Mouse (Mus musculus) c-Kit-positive CD71-positive TER-119-positive erythroid progenitor cells, embryonic 14.5 days (primary cell): ENCODE measurements at regions not wholly inside any gene's neighbourhood (a gene's known extent, or its start where the extent isn't known, plus 50 kb on each side); places are given as distances from the start of the nearest gene placed in this dataset.

Experiments used
- DNase-seq: peaks from one replicate; pipeline ENCODE4 v3.0.0-alpha.2; 2013; ENCODE audit warnings: low spot score

DNA sequence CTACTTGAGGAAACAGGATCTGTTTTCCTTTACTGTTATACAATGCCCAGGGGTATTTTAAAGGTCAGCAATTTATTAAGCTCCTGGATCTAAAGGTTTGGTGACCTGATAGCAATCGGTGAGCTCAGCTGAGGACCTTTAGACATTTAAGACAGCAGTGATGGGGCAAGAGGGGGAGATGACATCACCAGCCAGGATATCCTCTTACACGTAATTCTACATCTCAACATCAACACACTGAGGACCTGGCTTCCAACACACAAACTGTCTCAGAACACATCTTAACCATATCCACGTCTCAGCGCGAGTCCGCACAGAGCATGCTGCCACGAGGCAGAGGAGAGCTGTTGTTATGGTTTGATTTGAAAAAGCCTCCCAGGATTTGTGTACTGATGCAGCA, 69.2 kb downstream of the Nhlrc3 start:
- no peak for DNase-seq

DNA sequence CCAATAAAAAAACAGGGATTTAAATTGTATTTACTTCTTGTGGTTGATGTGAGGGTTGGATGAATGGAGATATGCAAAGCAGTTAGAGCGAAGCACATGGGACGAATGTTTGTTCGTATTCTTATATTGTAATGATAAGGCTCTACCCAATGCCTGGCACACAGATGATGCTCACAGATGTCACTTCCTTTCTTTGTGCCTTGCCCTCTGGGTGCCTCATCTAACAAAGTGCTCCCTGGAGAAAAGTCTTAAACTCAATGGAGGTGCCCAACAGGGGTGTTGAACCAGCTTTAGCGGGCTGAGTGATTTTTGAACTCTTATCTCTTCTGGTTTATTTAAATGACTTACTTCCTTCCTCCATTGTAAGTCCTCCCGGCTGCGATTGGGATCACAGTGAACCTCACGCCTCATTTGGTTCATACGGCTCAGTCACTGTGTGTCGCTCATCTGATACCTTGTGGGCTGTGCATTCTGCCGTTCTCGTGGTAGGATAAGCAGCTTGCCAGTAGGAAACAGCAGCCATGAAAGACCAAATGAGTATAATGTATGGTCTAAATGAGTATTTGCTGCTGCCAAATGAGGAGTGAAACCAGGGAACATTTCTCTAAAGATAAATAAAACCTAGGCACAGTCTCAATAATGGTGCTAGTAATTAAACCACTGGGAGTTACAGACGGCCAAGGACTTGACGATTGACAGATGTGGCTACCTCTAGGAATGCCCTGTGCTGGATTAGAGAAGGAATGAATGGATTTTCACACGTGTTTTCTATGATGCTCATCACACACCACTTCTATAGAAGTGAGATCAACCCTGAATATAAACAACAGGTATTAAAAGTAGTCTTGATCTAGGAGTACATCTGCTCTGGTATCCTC, 81.2 kb downstream of the Nhlrc3 start:
- no peak for DNase-seq

DNA sequence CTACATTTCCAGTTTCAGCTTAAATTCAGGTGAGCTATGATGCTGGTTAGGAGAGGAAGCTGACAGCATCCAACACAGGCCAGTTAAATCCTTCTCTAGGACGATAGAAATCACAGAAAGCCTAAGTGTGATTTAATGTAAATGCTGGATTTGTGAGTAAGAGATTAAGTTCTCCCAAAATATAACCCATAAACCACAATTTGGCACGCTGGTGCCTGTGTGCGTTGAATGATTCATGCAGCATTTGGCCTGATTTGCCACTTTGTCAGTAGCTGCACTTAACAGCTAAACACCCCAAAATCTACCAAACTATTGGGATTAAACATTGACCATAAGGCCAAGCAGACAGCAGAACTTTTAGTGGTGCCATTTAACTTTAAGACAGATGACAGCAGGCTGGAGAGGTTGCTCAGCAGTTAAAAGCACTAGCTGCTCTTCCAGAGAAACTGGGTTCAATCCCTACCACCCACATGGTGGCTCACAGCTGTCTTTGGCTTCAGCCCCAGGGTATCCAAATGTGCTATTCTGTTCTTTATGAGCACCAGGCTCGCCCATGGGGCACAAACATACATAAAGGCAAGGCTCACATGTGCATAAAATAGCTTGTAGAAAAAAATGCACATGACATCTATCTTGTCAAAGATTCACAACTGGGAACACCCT, 83.5 kb downstream of the Nhlrc3 start:
- no peak for DNase-seq

DNA sequence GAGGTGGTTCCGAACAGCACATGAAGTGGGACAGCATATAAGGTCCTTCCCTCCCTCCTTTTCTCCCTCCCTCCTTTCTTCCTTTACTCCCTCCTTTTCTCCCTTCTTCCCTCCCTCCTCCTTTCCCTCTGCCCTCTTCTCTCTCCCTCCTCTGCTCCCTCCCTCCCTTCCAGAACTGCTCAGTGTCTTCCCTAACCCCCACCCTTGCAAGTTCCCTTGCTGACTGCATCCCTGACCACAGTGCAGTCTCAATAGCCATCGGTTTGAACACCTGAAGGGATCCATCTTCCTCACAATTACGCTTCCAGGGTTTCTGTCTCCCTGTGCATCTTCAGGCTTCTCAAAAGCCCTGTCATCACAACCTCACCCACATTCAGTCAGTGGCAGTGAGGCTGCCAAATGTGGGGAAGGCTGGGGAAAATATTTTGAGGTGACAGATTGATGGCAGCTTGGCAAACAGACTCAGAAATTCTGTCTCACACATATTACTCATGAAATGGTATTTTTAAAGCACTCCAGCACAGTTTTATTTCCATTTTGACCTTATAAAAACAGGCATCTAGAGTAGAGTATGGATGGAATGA, 86.2 kb downstream of the Nhlrc3 start:
- no peak for DNase-seq

DNA sequence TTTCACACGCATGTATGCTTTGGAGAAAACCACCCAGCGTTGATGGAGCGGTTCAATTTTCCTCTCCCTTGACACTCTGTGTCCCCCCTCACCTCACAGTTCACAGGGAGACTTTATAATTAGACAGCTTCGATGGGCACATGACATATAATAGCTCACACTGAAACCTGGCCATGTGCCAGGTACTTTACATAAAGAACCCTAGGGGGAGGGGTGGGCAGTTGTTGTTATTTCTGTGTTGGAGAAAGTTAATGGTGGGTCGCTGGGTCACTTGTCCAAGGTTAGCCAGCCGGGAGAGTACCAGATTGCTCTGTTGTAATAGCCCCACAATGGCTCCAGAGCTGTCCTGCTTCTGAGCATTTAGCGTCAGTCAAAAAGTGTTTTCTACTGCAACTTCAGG, 90.2 kb downstream of the Nhlrc3 start:
- DNase-seq: no peak

DNA sequence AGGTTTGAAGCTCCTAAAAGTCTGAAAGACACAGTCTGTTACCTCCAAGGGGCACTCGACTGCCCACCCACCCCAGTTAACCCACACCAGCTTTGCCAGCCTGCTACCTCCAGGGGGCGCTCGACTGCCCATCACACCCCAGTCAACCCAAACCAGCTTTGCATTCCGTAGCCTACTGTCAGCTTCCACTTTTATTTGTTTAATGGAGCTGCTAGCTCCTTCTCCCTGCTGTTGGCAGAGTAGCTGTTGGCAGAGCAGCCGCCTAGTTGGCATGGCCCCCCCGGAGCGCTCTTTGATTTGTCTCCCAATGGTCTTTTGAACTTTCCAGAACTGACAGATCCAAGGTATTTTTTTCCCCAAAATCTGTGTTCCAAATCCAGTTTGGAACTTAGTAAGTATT, 91.2 kb downstream of the Nhlrc3 start:
- peak; percentile 0 for DNase-seq

DNA sequence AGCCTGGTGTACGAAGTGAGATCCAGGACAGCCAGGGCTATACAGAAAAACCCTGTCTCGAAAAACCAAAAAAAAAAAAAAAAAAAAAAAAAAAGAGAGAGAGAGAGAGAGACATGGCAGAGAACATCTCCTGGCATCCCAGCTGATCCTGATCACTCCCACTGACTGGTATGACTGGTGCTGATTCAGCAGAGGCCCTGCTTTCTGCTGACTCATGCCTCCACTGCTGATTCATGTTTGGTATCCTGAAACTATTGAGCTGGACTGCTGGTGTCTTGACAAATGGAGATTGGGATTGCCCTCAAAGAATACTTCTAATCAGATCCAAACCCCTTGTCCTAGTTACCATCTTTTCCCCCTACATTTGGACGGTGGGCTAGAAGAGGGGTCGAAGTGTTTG, 101.9 kb downstream of the Nhlrc3 start:
- DNase-seq: peak; percentile 8

DNA sequence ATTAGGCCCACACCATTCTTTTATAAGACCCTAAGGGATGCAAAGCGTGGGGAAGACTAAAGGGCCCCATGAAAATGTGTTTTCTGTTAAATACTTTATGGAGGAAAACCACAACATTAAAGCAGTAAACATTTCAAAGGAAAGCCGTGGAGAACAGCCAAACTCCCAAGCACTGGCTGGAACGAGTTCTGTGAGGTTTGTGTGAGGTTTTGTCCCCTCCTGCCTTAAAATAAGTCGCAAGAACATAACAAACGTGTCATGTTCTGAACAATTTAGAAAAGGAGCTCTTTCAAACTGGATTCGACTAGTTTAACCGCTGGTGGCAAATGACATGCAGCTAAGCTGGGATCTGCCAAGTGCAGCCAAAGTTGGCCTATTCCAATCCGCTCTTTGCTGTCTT, 109.4 kb downstream of the Nhlrc3 start:
- no peak for DNase-seq

DNA sequence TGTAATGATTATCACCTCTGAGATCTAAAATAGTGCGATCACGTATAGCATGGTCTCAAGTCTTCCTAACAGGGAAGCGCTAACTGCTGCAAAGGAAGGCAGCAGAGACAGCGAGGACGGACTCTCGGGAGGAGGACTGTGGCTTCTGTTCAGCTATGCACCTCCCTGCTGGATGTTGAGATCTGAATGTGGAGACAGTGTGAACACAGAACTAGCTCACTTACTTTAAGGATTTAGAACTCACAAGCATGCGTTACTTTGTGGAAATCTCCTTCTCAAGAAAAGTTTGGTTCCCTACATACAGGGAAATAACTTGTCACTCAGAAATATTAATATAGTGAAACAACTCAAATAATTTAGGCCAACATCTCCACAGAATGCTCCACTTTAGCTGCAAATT, 109.8 kb downstream of the Nhlrc3 start:
- DNase-seq: no peak

DNA sequence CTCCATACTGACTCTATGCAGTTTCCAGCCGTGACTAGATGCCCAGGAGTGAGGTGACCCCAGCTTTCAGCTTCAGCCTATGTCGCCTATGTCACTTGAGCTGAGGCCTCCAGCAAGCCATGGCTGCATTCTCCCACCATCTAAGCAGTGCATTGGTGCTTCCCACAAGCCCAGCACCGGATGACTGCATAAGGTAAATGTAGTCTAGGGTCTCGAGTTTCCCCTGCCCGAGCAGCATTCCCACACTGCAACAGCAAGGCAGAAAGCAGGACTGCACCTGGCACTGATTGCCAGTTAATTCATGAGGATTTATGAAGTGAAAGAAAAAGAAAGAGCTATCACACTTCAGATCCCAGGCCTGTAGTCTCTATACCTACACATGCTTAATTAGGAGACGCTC, 119.5 kb downstream of the Nhlrc3 start:
- DNase-seq: no peak

DNA sequence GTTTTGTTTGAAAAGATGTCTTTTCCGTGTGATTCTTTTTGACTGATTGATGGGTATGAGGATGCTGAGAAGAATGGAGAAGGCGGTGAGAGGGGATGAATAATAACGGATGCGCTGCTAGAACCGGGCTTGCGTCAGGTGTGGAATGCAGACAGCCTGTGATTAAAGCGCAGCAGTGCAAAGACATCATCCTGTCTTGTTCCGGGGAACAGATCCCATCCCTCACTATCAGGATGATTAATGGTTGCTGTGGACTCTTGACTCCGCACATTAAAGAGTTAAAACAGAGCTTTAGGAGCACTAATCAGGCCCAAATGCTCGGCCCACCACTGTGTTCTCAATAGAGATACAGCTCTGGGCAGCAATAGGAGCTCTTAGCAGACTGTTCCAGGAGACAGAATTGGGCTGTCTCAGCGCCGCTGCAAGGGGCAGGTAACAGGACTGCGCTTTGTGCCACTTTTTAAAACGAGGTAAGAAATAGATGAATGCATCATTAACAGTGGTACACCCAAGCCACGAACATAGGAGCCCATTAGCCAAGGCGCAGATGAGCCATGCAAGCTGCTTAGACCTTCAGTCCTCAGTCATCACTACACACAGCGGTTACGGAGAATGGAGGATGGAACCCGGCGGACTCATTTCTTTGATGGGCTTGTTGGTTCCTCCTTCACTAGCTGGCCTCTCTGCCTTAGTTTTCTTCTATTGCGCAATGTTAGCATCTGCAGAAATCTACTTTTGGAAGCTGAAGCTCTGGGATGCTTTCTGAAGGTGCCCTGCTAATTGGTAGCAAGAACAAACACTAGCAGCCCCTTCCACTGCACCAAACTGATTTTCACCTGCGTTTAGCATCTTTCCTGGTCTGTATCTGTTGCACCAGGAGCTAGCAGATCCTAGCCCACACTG, 121.6 kb downstream of the Nhlrc3 start:
- no peak for DNase-seq

DNA sequence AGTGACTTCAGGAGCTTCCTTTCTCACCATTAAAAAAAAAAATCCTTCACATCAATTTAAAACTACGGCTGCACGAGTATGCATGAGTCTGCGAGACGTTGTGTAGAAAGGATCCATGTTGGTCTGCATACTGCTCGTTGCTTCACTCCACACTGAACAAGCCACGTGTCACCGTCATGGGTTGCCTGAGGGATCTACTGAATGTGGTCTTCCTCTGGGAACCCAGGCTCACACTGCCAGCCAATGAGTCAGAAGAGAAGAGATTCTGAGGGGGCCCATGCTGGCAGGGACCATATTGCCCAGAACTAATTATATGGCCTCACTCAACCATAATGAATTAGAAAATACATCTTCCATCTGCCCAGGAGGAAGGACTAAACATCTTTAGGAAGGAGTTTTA, 124.6 kb downstream of the Nhlrc3 start:
- DNase-seq: no peak

DNA sequence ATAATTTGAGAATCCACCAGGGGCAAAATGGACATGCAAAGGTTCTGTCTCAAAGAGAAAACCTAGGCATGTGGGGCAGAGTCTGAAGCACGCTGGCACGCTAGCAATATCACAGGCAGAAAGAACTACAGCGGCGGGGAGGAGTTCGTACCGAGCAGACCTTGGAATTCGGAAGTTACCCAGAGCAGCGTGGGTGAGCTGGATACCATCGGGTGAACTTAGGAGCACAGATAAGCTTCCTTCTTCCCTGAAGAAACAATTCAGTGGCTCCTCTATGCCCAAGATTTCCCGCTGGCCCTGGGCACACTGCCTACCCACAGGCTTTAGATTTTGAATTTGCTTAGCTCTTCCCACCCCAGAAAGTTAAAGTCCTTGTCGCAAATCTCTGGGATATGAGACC, 129.1 kb downstream of the Nhlrc3 start:
- DNase-seq: no peak

DNA sequence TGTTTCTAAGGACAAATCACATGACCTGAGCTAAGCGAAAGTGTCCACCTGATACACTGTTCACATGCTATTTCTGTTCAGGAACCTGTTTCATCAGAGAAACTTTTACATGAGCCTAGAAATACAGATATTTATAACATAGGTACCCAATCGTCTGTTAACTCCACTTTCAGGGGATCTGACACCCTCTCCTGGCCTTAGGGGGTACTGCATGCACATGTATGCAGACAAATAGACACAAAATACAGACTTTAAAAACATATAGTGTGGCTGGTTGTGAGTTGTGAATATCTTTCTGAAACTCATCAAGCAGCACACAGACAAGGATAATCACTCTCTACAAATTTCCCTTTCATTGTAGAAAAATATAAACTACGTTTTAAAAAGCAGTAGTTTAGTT, 133.6 kb downstream of the Nhlrc3 start:
- DNase-seq: no peak

DNA sequence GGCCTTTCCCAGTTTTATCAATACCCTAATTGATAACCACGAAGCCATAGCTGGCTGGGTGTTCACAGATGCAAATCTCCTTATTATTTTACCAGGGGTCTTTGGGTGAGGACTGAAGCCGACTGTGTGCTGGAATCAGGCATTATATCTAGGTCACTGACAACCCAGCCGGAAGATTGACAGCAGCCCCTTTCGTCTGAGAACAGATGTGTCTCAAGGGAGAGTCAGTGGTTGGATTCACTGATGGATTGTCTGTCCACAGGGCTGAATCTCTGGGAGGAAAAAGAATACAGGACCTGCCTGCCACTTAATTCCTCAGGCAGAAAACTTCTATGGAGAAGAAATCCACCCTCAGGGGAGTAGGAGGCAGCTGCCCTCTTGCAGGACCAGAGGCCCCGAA, 135.7 kb downstream of the Nhlrc3 start:
- DNase-seq: no peak

DNA sequence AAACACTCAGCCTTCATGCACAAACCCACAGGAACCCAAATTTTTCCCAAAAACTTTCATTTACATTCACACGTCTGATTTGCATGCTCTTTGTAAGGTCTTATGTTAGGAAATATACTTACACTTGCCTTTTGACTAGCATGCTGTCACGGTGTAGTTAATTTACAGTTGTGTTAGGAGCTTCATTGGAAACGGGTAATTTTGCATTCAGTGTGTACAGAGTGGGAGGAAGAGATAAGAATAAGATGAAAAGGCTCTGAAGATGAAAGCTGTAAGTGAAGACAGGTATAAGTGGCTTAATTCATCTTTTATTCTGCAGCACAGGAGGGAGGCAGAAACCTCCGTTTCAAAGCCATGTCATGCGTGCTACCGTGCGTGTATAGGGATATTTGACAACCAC, 136.2 kb downstream of the Nhlrc3 start:
- no peak for DNase-seq

DNA sequence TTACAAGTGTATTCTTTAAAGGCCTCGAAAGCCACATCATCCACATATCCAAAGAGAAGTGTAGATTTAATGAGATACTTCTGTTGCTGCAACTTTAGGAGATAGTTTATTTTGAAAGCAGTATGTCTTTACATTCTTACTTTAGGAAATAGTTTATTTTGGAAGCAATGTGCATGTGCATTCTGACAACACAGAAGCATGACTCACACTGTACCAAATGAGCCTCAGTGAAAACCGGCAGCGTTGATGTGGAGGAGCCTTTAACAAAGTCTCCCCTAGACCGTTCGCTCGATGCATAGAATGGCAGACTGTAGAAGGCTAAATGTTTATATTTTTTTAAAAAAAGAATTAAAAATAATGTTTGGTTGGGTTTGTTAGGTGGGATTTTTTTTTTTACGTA, 138.1 kb downstream of the Nhlrc3 start:
- DNase-seq: no peak

DNA sequence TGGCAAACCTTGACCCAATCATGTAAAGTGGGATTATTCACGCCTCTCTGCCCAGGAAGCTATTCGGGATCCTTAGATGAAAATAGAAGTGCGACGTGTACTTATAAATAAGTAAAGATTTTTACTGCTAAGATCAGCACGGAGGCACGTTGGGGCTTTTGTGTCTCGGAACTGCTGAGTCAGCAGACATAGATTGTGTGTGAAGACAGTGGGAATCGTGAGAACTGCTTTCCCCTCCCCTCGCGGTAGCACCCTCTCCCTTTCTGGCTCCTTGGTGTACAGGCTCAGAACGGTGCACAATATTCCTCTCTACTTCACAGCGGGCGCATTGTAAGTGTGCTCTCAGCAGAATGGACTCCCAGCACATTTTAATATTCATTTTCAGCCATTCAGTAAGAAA, 138.7 kb downstream of the Nhlrc3 start:
- DNase-seq: no peak

DNA sequence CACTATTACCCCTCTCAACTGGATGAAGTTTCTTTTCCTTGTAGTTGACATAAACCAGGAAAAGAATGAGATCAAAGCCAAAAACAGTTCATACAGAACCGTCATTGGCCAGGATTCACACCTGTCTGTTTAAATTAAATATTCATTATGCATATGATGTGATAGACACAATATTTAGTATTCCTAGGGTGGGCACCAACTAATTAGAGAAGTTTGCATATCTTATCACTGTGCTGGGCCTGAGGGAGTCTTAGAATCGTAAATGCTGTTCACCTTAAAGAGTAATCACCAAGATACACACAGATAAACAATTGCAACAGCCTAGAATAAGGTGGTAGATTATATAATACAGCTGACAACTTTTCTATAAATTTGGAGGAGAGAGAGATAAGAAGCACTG, 147.7 kb downstream of the Nhlrc3 start:
- DNase-seq: no peak
